Mouse (Mus musculus) neural tube, embryonic 14.5 days (tissue): Measurements from ENCODE around the gene Arhgef1. TPM values are rescaled to one million over a fixed set of nuclear protein-coding genes. Genes with fewer than 3 reads are reported as not detected.
A peak's percentile ranks its signal among the peaks of the same experiment; 100 is the strongest.

Experiments used
- ATAC-seq: fragments of 200-750 bp; cut with Nextera tagmentation; 2 replicates; pipeline ENCODE4 v1.8.0; 2017; ENCODE audit warnings: low read depth, mild to moderate bottlenecking, moderate TSS enrichment, moderate library complexity
- H3K27ac ChIP-seq: fragments of 300-500 bp; sonication (generic); 2 replicates; pipeline ENCODE4 v1.5.1; 2014; ENCODE audit warnings: low read depth, mild to moderate bottlenecking, control low read depth, low read length, moderate library complexity, mixed read lengths
- H3K27me3 ChIP-seq: fragments of 300-500 bp; sonication (generic); 2 replicates; pipeline ENCODE4 v1.6.1; 2014; ENCODE audit warnings: low read length; ENCODE audit not compliant: control insufficient read depth, insufficient read depth
- H3K36me3 ChIP-seq: fragments of 300-500 bp; sonication (generic); 2 replicates; pipeline ENCODE4 v1.6.1; 2014; ENCODE audit warnings: low read length, mixed read lengths; ENCODE audit not compliant: control insufficient read depth, insufficient read depth
- H3K4me1 ChIP-seq: fragments of 300-500 bp; sonication (generic); 2 replicates; pipeline ENCODE4 v1.6.1; 2014; ENCODE audit warnings: low read length; ENCODE audit not compliant: control insufficient read depth, insufficient read depth
- H3K4me2 ChIP-seq: fragments of 300-500 bp; sonication (generic); 2 replicates; pipeline ENCODE4 v1.6.1; 2014; ENCODE audit warnings: mild to moderate bottlenecking, low read depth, low read length, control low read depth
- H3K4me3 ChIP-seq: fragments of 300-500 bp; sonication (generic); 2 replicates; pipeline ENCODE4 v1.5.1; 2014; ENCODE audit warnings: low read depth, low read length, control low read depth, mixed read lengths
- H3K9ac ChIP-seq: fragments of 300-500 bp; sonication (generic); replicated peaks from 2 replicates; pipeline ENCODE4 v1.6.1; 2014; ENCODE audit warnings: low read depth, mild to moderate bottlenecking, control low read depth, low read length, mixed read lengths
- H3K9me3 ChIP-seq: fragments of 300-500 bp; sonication (generic); 2 replicates; pipeline ENCODE4 v1.6.1; 2016; ENCODE audit warnings: low read length; ENCODE audit not compliant: control insufficient read depth
- WGBS: fragments of 180-500 bp; shearing (Covaris S2); extraction: QIAGEN DNeasy Blood & Tissue Kit; methylation state at CpG from one replicate; pipeline ENCODE4 v1.1.7; 2014; 5-methylcytosine and 5-hydroxymethylcytosine counted together
- polyA plus RNA-seq: library from polyadenylated mRNA; unstranded; fragments of >200 nt; fragmentation: Nextera tagmentation; extraction: Ambion mirVana; gene quantifications from 2 replicates; pipeline ENCODE4 v1.2.1, GENCODE M21; 2014

Gene Arhgef1
- polyA plus RNA-seq, result 65.6 and 71.6 TPM in 2 replicates

DNA sequence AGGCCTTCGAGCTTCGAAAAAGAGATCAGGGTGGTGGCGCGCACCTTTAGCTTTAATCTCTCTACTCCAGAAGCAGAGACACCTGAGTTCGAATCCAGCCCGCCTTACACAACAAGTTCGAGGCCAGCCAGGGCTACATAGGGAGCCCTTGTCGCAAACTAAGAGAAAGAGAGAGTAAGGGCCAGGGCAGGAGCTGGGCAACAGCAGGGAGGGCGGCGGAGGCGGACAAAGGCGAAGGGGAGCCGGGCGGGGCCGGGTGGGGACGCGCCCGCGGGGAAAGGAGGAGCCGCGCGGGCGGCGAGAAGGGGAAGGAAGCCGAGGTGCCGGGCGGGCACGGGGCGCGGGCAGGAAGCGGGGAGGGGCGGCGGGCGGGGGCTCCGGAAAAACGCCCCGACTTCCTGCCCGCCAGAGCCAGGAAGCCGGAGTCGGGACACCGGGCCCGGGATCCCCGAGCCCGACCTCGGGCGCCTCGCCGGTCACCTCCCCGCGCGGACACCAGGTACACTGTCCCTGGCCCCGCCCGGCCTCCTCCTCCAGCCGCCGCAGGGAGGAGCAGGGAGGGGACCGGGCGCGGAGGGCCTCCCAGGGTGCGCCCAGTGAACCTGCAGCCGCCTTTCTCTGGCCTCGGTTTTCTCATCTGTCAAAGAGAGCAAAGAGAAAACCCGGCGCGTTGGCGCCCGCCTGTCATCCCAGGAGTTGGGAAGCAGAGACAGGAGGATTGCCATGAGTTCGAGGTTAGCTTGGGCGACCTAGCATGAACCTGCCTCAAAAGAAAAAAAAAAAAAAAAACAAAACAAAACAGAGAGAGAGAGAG lies at the start of gene Arhgef1:
TSS of gene Arhgef1 (plus strand) at position 283 of the 814 bp plus-strand sequence.
- ATAC-seq, result no peak
- Histone ChIP-seq H3K27ac (peak within 1 kb of the TSS; percentile 66), H3K4me3 (peak within 1 kb of the TSS; percentile 48), H3K9me3 (no peaks in the 10 kb centered on the region), H3K9ac (peak within 1 kb of the TSS; percentile 70), H3K4me1 (peaks cover 10% of the 10 kb centered on the region; the same call in 1 of the 2 replicates), H3K36me3 (no peaks in the 10 kb centered on the region), H3K4me2 (peak within 1 kb of the TSS; percentile 84), H3K27me3 (no peaks in the 10 kb centered on the region)
- WGBS, result 7% methylated on average over 49 of the region's 68 CpGs

DNA sequence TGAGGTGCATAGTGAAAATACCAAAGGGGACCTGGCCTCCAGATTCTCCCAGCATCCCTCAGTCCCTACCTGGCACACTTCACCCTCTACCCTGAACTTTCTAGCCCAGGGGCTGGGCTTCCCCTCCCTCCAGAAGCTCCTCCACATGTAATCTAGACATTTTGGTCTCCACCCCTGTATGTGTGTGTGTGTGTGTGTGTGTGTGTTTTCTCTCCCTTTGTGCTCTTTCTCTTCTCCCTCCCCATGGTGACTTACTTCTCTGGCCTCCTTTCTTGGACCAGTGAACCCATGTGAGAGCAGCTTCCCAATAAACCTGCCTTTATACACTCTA lies 49.5 kb upstream of the Arhgef1 start:
- no peak for ATAC-seq
- Histone ChIP-seq H3K4me1 (no peaks in the 10 kb centered on the region), H3K36me3 (no peaks in the 10 kb centered on the region), H3K4me3 (no peak overlapping the region), H3K4me2 (no peak overlapping the region), H3K27ac (no peak overlapping the region), H3K9ac (no peak overlapping the region), H3K9me3 (no peaks in the 10 kb centered on the region), H3K27me3 (no peaks in the 10 kb centered on the region)

DNA sequence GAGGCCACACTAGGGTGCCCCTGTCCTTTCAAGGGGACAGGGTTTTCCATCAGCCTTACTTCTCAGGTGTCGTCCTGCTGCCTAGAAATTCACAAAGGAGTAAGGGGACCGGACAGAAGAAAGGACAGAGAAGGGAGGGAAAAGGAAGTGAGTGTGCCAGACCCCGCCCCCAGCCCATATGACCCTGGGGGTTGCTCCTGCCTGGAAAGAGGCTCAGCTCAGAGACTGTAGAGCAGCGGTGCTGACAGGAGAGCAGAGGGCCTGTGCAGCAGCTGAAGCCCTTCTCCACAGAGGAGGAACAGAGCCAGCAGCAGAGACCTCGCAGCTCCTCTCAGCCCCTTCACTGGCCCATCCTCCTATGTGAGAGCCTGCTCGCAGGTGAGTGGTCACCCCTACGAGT lies 49.0 kb upstream of the Arhgef1 start:
- Histone ChIP-seq H3K4me3 (no peak overlapping the region), H3K4me1 (no peaks in the 10 kb centered on the region), H3K9ac (no peak overlapping the region), H3K27me3 (no peaks in the 10 kb centered on the region), H3K9me3 (no peaks in the 10 kb centered on the region), H3K27ac (no peak overlapping the region), H3K4me2 (no peak overlapping the region), H3K36me3 (no peaks in the 10 kb centered on the region)
- 52% methylated on average over 7 of the region's 7 CpGs for WGBS
- ATAC-seq, result no peak

DNA sequence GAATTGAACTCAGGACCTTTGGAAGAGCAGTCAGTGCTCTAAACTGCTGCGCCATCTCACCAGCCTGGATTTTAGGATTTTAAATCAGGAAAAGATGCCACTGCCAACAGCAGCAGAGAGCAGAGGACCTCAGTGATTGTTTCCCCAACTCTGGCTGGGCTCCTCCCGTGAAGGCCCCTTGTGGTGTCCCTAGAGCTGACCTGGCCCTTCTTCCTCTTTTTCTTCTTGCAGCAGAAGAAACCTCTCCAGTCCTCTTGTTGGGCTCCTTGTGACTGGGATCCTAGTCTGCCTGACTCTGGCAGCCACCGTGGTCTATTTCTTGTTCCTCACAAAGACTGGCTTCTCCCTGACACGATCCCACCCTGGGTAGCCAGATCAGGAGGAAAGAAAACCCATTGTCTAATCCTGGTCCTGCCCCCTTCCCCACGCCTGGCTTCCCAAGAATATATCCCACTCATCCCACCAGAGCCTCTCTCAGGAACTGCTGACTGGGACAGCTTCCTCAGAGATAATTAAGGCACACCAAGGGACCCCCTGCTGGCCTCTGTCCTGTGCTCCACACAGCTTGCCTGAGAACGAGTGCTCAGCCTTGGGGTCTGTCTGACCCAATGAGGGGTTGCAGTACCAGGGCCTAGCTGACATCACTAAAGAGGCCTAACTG lies 46.1 kb upstream of the Arhgef1 start:
- no peak for ATAC-seq
- no peak overlapping the region for H3K4me2 ChIP-seq
- WGBS, result 37% methylated on average over 6 of the region's 6 CpGs

DNA sequence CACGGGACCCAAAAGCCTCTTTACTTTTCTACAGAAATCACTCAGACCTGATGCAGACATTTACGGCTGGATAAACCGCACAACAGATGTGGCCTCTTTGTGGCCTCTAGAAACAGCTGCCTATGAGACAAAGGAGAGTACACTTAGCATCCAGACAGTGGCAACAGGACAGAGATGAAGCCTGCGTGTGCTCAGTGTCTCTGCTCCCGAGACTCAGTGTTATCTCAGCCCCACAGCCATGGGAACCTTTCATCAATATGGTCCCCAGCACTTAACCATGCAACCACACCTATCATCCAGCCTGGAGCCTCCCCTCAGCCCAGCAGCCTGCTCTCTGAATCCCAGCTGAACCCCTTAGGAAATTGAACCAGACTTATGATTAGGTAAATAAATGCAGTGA lies 43.5 kb upstream of the Arhgef1 start:
- no peak for ATAC-seq
- H3K36me3 ChIP-seq, result no peaks in the 10 kb centered on the region
- WGBS, result 53% methylated on average over 5 of the region's 5 CpGs

More for the DNA sequence above, 46.1 kb upstream of the Arhgef1 start:
- H3K9ac ChIP-seq, result no peak overlapping the region
- no peaks in the 10 kb centered on the region for H3K27me3 ChIP-seq
- H3K4me1 ChIP-seq, result no peaks in the 10 kb centered on the region
- no peaks in the 10 kb centered on the region for H3K36me3 ChIP-seq
- H3K9me3 ChIP-seq, result no peaks in the 10 kb centered on the region
- no peak overlapping the region for H3K4me3 ChIP-seq
- H3K27ac ChIP-seq, result no peak overlapping the region

DNA sequence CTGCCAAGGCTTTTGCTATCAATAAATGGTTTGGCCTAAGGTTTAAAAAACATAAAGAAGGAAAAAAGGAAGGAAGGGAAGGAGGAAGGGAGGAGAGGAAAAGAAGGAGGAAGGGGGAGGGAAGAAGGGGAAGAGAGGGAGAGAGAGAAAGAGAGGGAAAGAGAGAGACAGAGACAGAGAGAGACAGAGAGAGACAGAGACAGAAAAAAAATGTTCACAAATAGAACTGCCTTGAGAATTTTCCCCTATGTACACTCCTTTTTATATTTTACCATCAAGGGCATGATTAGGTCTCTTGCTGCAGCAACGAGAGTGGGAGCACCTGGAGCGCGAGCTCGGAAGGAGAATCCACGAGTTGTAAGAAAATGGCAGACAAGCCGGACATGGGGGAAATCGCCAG lies 40.8 kb upstream of the Arhgef1 start, which contains the start of gene Gm9844:
TSS of gene Gm9844 (plus strand) at position 301 of the 400 bp plus-strand sequence.
- no peak within 1 kb of the TSS for H3K9ac ChIP-seq
- no peaks in the 10 kb centered on the region for H3K36me3 ChIP-seq
- H3K27ac ChIP-seq, result no peak within 1 kb of the TSS
- H3K27me3 ChIP-seq, result no peaks in the 10 kb centered on the region
- H3K4me2 ChIP-seq, result no peak within 1 kb of the TSS
- H3K4me3 ChIP-seq, result no peak within 1 kb of the TSS
- H3K4me1 ChIP-seq, result no peaks in the 10 kb centered on the region
- no peak for ATAC-seq
- no peaks in the 10 kb centered on the region for H3K9me3 ChIP-seq
- WGBS, result 93% methylated on average over 7 of the region's 7 CpGs

More for the DNA sequence above, 43.5 kb upstream of the Arhgef1 start:
- no peak overlapping the region for H3K4me3 ChIP-seq
- no peaks in the 10 kb centered on the region for H3K27me3 ChIP-seq
- H3K4me2 ChIP-seq, result no peak overlapping the region
- H3K27ac ChIP-seq, result no peak overlapping the region
- no peaks in the 10 kb centered on the region for H3K4me1 ChIP-seq
- no peaks in the 10 kb centered on the region for H3K9me3 ChIP-seq
- H3K9ac ChIP-seq, result no peak overlapping the region

DNA sequence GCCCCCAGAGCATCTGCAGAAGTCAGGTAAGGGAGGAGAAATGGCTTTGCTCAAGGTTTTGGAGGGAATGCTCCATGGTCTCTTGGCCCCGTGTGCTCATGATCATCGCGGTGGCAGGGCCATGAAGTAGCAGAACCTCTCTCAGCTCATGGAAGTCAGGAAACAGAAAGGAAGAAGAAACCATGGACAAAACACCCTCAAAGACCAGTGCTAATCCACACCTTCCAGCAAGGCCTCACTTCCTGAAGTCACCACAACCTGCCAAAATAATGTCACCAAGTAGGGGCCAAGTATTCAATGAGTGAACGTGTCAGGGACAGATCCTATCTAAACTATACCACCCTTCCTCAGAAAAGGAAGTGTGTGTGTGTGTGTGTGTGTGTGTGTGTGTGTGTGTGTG lies 39.9 kb upstream of the Arhgef1 start:
- H3K27me3 ChIP-seq, result no peaks in the 10 kb centered on the region
- no peak overlapping the region for H3K9ac ChIP-seq
- ATAC-seq, result no peak
- no peak overlapping the region for H3K27ac ChIP-seq
- no peaks in the 10 kb centered on the region for H3K36me3 ChIP-seq
- no peak overlapping the region for H3K4me2 ChIP-seq
- no peak overlapping the region for H3K4me3 ChIP-seq
- 81% methylated on average over 4 of the region's 4 CpGs for WGBS
- H3K9me3 ChIP-seq, result no peaks in the 10 kb centered on the region
- no peaks in the 10 kb centered on the region for H3K4me1 ChIP-seq

DNA sequence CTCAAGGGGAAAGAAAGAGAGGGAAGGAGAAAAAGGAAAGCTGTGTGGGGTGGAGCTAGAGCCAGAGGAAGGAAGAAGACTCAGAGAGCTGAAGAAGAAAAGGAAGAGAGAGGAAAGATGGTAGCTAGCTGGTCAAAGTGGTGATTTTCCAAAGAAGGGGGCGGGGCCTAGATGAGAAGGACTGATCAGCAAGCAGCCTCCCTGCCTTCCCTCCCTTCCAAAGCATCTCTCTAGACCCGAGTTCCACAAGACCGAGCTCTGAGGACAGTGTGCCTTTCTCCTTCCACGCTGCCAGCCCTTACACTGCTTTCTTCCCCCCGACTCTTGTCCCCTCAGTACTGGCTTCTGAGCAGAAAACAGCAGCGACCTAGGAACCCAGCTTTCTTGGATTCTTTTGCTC lies 38.6 kb upstream of the Arhgef1 start:
- no peaks in the 10 kb centered on the region for H3K36me3 ChIP-seq
- WGBS, result 36% methylated on average over 6 of the region's 6 CpGs
- H3K27me3 ChIP-seq, result no peaks in the 10 kb centered on the region
- no peak overlapping the region for H3K9ac ChIP-seq
- H3K4me3 ChIP-seq, result no peak overlapping the region
- ATAC-seq, result no peak
- no peaks in the 10 kb centered on the region for H3K4me1 ChIP-seq
- no peak overlapping the region for H3K4me2 ChIP-seq
- H3K9me3 ChIP-seq, result no peaks in the 10 kb centered on the region
- H3K27ac ChIP-seq, result no peak overlapping the region

DNA sequence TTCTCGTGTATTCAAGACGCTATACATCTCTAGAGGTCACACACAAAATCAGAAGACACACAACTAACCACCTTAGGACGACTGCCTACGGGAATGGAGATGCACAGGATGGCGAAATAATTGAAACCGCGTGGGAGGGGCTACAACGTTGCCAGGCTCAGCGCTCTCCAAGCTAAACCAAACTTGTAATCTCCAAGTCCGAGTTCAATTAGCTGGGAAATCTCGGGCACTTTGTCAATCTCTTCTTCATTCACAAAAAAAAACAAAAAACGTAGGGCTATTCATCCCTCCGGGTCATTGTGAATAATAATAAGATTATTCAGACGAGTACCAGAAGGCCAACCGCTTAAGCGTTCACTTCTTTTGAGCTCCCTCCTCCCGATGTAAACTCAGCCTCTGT lies 33.6 kb upstream of the Arhgef1 start:
- 56% methylated on average over 17 of the region's 17 CpGs for WGBS
- ATAC-seq, result no peak

More for the DNA sequence above, 33.6 kb upstream of the Arhgef1 start:
- Histone ChIP-seq H3K4me2 (no peak overlapping the region), H3K9me3 (no peaks in the 10 kb centered on the region), H3K9ac (no peak overlapping the region), H3K4me3 (no peak overlapping the region), H3K4me1 (no peaks in the 10 kb centered on the region), H3K36me3 (no peaks in the 10 kb centered on the region), H3K27me3 (no peaks in the 10 kb centered on the region), H3K27ac (no peak overlapping the region)
